Comparison of ENCODE assay signal across 25 mouse cellular contexts in the genomic region with DNA sequence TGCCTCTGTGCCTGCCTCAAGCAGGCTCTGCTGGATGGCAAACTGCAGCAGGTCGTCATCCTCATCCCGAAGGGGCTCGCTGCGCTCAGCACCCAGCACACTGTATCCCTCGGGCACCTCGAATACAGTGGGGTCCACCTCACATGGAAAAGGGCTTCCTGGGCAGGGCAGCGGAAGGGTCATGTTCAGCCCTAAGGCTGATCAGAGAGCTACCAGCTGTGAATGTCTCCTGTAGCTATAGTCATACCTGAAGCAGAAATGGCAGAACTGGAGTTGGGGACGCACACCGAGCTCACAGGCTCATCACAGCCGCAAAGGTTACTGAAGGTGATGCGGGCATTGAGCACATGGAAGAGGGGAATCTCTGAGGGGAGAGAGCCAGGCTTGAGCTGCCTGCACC. TPM values are rescaled to one million over a fixed set of nuclear protein-coding genes. Genes with fewer than 3 reads are reported as not detected.
DNase-seq lines count a peak whose midpoint lies in the region; ATAC-seq lines count a peak whose summit lies in the region.
"Had no signal": no experiment of that assay in that cellular context is flagged by ENCODE, and none has a peak within 500 bp of the region (broad histone marks: within the 10 kb centered on the region; RNA-seq: fewer than 3 reads in every experiment).

No protein-coding gene starts in this region.

- ATAC-seq in forebrain, embryonic 11.5 days (replicated peaks; ENCODE audit: low FRiP score) = no peak
- ATAC-seq in forebrain, embryonic 16.5 days = no peak
- ATAC-seq: activated CD4-positive, CD25-positive, alpha-beta regulatory T cell, adult 4 months; CD4-positive, CD25-positive, alpha-beta regulatory T cell, adult 4 months; Patski had no signal

- H3K4me2 ChIP-seq in forebrain, embryonic 11.5 days (ENCODE audit: low read depth, low read length, severe bottlenecking) = no peak overlapping the region
- H3K4me2 ChIP-seq in forebrain, embryonic 16.5 days (ENCODE audit: low read length) = no peak overlapping the region

- H3K27ac ChIP-seq in forebrain, embryonic 11.5 days (ENCODE audit: low read depth, low read length) = no peak overlapping the region
- no peak overlapping the region for H3K27ac ChIP-seq in forebrain, embryonic 16.5 days (ENCODE audit: low read length)

- H3K36me3 ChIP-seq in forebrain, embryonic 11.5 days (ENCODE audit: control insufficient read depth, insufficient read depth, low read length) = no peaks in the 10 kb centered on the region
- no peaks in the 10 kb centered on the region for H3K36me3 ChIP-seq in forebrain, embryonic 16.5 days (ENCODE audit: control insufficient read depth, insufficient read depth)
- H3K36me3 ChIP-seq: G1E had no signal

- no peak overlapping the region for H3K4me3 ChIP-seq in forebrain, embryonic 11.5 days (ENCODE audit: low read depth, low read length)
- H3K4me3 ChIP-seq in forebrain, embryonic 16.5 days (replicated peaks; ENCODE audit: low read length) = no peak overlapping the region

- peaks cover 2% of the 10 kb centered on the region; the same call in 1 of the 2 replicates for H3K9me3 ChIP-seq in forebrain, embryonic 11.5 days (ENCODE audit: control insufficient read depth, low read length)
- H3K9me3 ChIP-seq in forebrain, embryonic 16.5 days (ENCODE audit: control insufficient read depth, low read length) = peaks cover under 1% of the 10 kb centered on the region; the same call in 1 of the 2 replicates
- H3K9me3 ChIP-seq: G1E had no signal

- H3K4me1 ChIP-seq in forebrain, embryonic 11.5 days (replicated peaks; ENCODE audit: control insufficient read depth, insufficient read depth, low read length) = peaks cover 4% of the 10 kb centered on the region; the same call in 1 of the 2 replicates
- 0 out of 2 replicates have a peak, but pooled peaks cover 5% of the 10 kb centered on the region for H3K4me1 ChIP-seq in forebrain, embryonic 16.5 days (replicated peaks; ENCODE audit: control insufficient read depth, insufficient read depth, low read length)

- WGBS in forebrain, embryonic 11.5 days = 90% methylated on average over 11 of the region's 11 CpGs
- WGBS in forebrain, embryonic 16.5 days = 94% methylated on average over 11 of the region's 11 CpGs

- H3K9ac ChIP-seq in forebrain, embryonic 11.5 days (ENCODE audit: low read length) = no peak overlapping the region
- H3K9ac ChIP-seq in forebrain, embryonic 16.5 days (replicated peaks; ENCODE audit: low read depth, low read length) = no peak overlapping the region

- peak; percentile 38 for DNase-seq in cerebellum, adult 11-12 months
- no peak for DNase-seq in cerebellum, adult 11 months
- DNase-seq in cerebellum, adult 9-11 months = peak; percentile 24
- DNase-seq in cerebellum, postnatal 14 days = no peak
- peak; percentile 35 for DNase-seq in forebrain, embryonic 11.5 days (ENCODE audit: low spot score)
- DNase-seq in heart, adult 11 months = peak; percentile 76
- no peak for DNase-seq in heart, adult 18-20 months
- DNase-seq: adrenal gland, adult 2 months; adrenal gland, adult 8-10 months; adrenal gland, postnatal 10 days; adrenal gland, postnatal 14 days; adrenal gland, postnatal 25 days; adrenal gland, postnatal 36 days; B cell, adult 2 months had no signal

- peaks cover 4% of the 10 kb centered on the region; the same call in 1 of the 2 replicates for H3K27me3 ChIP-seq in forebrain, embryonic 11.5 days (ENCODE audit: control insufficient read depth, insufficient read depth, low read length)
- peaks cover 9% of the 10 kb centered on the region; the same call in 1 of the 2 replicates for H3K27me3 ChIP-seq in forebrain, embryonic 16.5 days (replicated peaks; ENCODE audit: control insufficient read depth, insufficient read depth, low read length)
- H3K27me3 ChIP-seq: CH12.LX, Patski had no signal

RNA-seq across cellular contexts. Expression of gene Ssh3, which starts 2.0 kb away (rescaled TPM):
- polyA plus RNA-seq in forebrain, embryonic 11.5 days (2014; fragmentation: Nextera tagmentation; extraction: Ambion mirVana) = 3.3 and 4.2 TPM in 2 replicates
- polyA plus RNA-seq in forebrain, embryonic 16.5 days (2015; fragmentation: Nextera tagmentation; extraction: Ambion mirVana) = 7.2 and 11.8 TPM in 2 replicates
- total RNA-seq in heart, adult 18-20 months (2021) = 1 to 10 TPM; 5.6 to 7.4 TPM

RNA-seq across cellular contexts. Expression of gene Ankrd13d, which starts 12.0 kb away (rescaled TPM):
- 9.5 and 12.1 TPM in 2 replicates for polyA plus RNA-seq in forebrain, embryonic 11.5 days (2014; fragmentation: Nextera tagmentation; extraction: Ambion mirVana)
- 24.0 and 38.6 TPM in 2 replicates for polyA plus RNA-seq in forebrain, embryonic 16.5 days (2015; fragmentation: Nextera tagmentation; extraction: Ambion mirVana)
- total RNA-seq in heart, adult 18-20 months (2021) = 1 to 10 TPM in 1 of 2 experiments, under 1 TPM in 1; 0.92 to 2.1 TPM

RNA-seq across cellular contexts. Expression of gene Grk2, which starts 35.0 kb away (rescaled TPM):
- polyA plus RNA-seq in forebrain, embryonic 11.5 days (2014; fragmentation: Nextera tagmentation; extraction: Ambion mirVana) = 18.1 and 19.7 TPM in 2 replicates
- 20.6 and 28.1 TPM in 2 replicates for polyA plus RNA-seq in forebrain, embryonic 16.5 days (2015; fragmentation: Nextera tagmentation; extraction: Ambion mirVana)
- total RNA-seq in heart, adult 18-20 months (2021) = 10 to 100 TPM; 45.9 to 54.9 TPM

RNA-seq across cellular contexts. Expression of gene Pold4, which starts 39.3 kb away (rescaled TPM):
- 8.0 and 8.8 TPM in 2 replicates for polyA plus RNA-seq in forebrain, embryonic 11.5 days (2014; fragmentation: Nextera tagmentation; extraction: Ambion mirVana)
- 19.6 and 21.9 TPM in 2 replicates for polyA plus RNA-seq in forebrain, embryonic 16.5 days (2015; fragmentation: Nextera tagmentation; extraction: Ambion mirVana)
- total RNA-seq in heart, adult 18-20 months (2021) = 10 to 100 TPM in 1 of 2 experiments, 1 to 10 TPM in 1; 9.1 to 19.9 TPM

RNA-seq across cellular contexts. Expression of gene AC109138.7, which starts 56.8 kb away (rescaled TPM):
- not detected in 2 replicates for polyA plus RNA-seq in forebrain, embryonic 11.5 days (2014; fragmentation: Nextera tagmentation; extraction: Ambion mirVana)
- not detected in 2 replicates for polyA plus RNA-seq in forebrain, embryonic 16.5 days (2015; fragmentation: Nextera tagmentation; extraction: Ambion mirVana)
- not detected for total RNA-seq in heart, adult 18-20 months (2021)
- total RNA-seq: adrenal gland, adult 18-20 months; adrenal gland, adult 2 months; adrenal gland, adult 8-10 months; adrenal gland, postnatal 10 days; adrenal gland, postnatal 14 days; adrenal gland, postnatal 25 days; adrenal gland, postnatal 36 days; adrenal gland, postnatal 4 days; CH12.LX; ES-E14; G1E; MEL had no signal
- polyA plus RNA-seq: activated CD4-positive, CD25-positive, alpha-beta regulatory T cell, adult 4 months; adrenal gland, adult 2 months; brain, embryonic 14.5 days; CD4-positive, CD25-positive, alpha-beta regulatory T cell, adult 4 months had no signal

Comparison
In these comparisons a context has a peak if more than half of its experiments do, and no peak if none do; other contexts are left out.
1. DNase-seq: peak in cerebellum, adult 11-12 months (single experiment), cerebellum, adult 9-11 months (single experiment), forebrain, embryonic 11.5 days (single experiment) and heart, adult 11 months (single experiment); none in cerebellum, adult 11 months (single experiment), cerebellum, postnatal 14 days (0 of 2) and heart, adult 18-20 months (0 of 2).